Mouse (Mus musculus) urinary bladder, postnatal 10 days (tissue): ENCODE measurements around the gene Mthfr.
A peak's percentile ranks its signal among the peaks of the same experiment; 100 is the strongest.

Experiments used
- DNase-seq: peaks from one replicate; pipeline ENCODE4 v3.0.0; 2022; ENCODE audit warnings: low spot score

Gene Mthfr

GRCm38 (mm10) chr4:148038600-148039253 is at the start of gene Mthfr, which contains the start of gene Clcn6:
Mthfr (plus strand) TSS chr4:148039077.
Clcn6 (minus strand) TSS chr4:148038821.
- DNase-seq: peak; percentile 100

- no peak for DNase-seq
Observed at GRCm38 (mm10) chr4:147993571-147994095, 45.2 kb upstream of the Mthfr start.

- DNase-seq: no peak
Observed at GRCm38 (mm10) chr4:147995311-147995710, 43.6 kb upstream of the Mthfr start.

GRCm38 (mm10) chr4:148000202-148000772 is 38.6 kb upstream of the Mthfr start, which contains the start of gene Nppa:
Nppa (plus strand) TSS chr4:148000722.
- DNase-seq: no peak

DNA sequence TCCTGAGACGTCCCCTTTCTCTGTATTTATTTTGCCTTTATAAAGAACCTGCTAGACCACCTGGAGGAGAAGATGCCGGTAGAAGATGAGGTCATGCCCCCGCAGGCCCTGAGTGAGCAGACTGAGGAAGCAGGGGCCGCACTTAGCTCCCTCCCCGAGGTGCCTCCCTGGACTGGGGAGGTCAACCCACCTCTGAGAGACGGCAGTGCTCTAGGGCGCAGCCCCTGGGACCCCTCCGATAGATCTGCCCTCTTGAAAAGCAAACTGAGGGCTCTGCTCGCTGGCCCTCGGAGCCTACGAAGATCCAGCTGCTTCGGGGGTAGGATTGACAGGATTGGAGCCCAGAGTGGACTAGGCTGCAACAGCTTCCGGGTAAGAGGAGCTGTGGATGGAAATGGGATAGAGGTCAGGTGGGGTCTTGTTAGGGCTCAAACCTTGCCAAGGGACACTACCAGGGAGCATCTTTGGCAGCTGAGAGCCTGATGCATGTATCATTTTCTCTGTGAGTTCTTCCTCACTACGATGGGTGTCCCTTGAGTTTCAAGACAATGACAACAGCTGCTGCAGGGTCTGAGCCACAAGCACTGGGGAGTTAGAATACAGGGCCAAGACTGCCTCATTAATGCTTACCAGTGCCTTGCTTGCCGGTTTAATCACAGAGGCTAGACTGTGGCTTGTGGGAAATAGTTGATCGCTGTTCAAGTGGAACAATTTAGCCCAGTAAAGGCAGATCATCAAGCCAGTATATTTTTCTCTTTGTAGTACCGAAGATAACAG is 37.7 kb upstream of the Mthfr start:
- no peak for DNase-seq

- no peak for DNase-seq
Observed at GRCm38 (mm10) chr4:148001866-148002265, 37.0 kb upstream of the Mthfr start.

DNA sequence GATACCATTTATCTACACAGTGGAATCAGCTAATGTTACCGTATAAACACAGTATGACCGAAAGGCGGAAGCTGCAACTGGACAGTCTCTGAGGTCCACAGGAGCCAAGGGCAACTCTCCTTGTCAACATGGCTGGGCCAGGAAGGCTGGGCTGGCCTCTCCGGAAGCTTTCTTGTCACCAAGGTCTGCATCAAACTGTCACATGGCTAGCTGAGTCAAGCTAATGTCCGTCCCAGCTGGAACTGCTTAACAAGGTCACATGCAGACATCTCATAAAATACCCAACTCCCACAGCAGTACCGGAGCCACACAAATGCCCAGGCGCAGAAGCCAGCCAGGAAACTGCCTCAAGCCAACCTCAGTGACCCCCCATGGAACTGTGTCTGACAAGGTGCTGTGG is 34.5 kb upstream of the Mthfr start:
- DNase-seq: no peak

DNA sequence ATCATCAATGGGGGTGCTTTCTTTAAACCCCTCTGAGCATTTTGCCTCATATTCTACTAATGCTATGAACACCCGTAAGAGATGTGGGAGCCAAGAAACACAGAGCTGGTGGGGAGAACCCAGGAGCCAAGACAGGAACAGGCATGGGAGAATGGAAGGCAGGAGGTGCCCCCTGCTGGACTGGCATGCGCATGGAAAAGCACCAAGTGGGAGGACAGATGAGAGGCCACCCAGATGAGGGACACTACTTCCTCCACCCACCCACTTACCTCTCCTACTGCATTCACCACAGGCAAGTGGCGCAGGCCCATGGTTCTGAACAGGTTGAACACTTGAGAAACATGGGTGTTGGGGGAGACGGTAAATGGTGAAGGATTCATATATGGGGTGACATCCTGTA is 30.5 kb upstream of the Mthfr start:
- no peak for DNase-seq

GRCm38 (mm10) chr4:148009641-148010040 is 29.2 kb upstream of the Mthfr start:
- no peak for DNase-seq

DNA sequence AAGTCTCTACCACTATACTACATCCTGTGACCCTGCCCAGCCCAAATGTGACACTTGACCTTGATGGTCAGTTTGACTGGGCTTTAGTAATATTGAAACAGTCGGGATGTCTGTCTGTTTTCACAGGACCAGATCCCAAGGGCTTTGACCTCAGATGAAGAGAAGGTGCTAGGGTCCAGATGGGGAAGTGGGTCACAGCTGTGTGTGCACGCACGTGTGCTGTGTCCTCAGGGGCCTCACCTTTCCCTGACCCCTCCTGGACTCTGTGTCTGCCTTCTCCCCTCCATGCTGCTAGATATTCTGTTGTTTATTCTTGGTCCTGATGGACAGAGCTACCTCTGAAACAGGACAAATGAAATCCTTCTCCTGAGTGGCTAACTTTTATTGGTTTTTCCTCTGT is 27.5 kb upstream of the Mthfr start:
- no peak for DNase-seq

GRCm38 (mm10) chr4:148012216-148012615 is 26.7 kb upstream of the Mthfr start:
- no peak for DNase-seq

DNA sequence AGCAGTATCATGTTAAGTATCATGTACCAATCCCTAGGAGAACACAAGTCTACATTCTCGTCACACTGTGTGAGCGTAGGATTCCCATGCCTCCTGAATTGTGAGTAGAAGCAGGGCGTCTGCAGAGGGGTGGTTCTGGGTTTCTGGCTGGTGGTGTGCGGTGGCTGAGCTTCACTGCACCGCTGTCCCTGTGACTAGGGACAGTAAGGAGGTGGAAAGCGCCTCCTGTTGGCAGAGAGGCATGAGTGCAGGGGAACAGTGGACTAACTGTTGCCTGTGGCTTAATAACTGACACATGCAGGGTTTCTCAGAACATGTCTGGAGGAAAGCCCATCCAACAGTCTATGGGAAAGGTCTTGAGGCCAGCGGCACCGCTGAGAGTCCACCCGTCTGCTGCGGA is 23.5 kb upstream of the Mthfr start:
- DNase-seq: no peak

- DNase-seq: no peak
Observed at GRCm38 (mm10) chr4:148016981-148017380, 21.9 kb upstream of the Mthfr start.

- DNase-seq: no peak
Observed at GRCm38 (mm10) chr4:148018410-148018809, 20.5 kb upstream of the Mthfr start.

- DNase-seq: no peak
Observed at GRCm38 (mm10) chr4:148024003-148024402, 14.9 kb upstream of the Mthfr start.

- no peak for DNase-seq
Observed at GRCm38 (mm10) chr4:148029297-148029696, 9.6 kb upstream of the Mthfr start.

- no peak for DNase-seq
Observed at GRCm38 (mm10) chr4:148030506-148030905, 8.4 kb upstream of the Mthfr start.

DNA sequence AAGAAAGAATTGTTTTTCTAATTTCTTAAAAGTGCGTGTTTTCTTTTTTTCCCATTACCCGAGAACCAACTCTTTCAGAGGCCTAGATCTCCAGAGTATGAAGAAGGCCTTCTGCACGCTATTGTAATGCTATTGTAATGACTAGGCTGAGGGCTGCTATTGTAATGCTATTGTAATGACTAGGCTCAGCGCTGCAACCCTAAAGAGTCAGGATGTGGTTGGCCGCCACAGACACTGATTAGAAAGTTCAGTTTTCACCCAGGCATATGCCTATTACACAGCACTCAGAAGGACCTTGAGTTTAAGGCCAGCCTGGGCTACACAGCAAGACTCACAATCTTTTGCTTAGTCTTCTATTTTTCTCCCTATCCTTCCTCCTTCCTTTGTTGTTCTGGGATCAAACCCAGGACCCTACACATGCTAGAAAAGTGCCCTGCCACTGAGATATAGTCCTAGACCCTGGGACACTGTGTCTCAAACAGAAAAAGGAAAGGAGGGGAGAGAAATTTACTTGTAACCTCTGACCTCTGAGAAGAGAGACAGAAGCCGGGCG is 4.9 kb upstream of the Mthfr start:
- no peak for DNase-seq

DNA sequence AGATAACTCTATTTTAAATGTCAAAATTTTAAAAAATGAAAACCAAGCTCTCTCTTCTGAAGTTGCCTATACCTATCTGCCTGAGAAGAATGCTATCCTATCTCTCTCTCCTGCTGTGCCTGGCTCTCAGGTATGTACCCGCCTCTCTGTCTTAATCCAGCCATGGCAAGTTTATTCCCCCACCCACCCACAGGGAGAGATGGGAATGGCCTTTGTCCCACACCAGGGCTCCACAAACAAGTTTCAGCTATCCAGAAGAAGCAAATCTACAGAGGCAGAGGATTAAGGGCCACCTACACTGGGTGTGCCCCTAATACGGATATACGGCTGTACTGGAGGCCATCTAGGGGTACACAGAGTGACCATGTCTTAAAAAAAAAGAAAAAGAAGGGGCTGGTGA is 3.4 kb upstream of the Mthfr start:
- DNase-seq: no peak

DNA sequence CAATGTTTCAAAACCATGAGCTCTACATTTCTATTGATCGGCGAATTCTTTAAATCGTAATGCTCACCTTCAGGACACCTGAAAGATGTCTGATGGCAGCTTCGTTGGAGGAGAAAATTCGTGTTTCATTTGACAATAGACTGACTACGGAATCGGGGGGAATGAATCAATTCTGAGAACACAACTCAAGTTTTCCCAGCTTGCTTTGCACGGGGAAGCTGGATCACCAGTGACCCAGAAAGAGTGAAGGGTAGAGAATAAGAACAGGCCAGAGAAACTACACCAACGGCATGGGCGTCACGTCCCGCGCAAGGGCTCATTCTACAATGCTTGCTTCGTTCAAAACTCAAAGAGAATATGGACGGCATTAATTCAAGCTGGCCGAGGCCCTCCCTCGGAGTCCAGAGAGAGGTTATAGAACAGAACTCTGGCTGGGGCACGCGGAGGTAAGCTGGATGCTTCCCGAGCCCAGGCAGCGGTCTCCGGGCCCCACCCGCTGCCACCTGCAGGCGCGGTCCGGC is 738 bp upstream of the Mthfr start:
- DNase-seq: no peak

DNA sequence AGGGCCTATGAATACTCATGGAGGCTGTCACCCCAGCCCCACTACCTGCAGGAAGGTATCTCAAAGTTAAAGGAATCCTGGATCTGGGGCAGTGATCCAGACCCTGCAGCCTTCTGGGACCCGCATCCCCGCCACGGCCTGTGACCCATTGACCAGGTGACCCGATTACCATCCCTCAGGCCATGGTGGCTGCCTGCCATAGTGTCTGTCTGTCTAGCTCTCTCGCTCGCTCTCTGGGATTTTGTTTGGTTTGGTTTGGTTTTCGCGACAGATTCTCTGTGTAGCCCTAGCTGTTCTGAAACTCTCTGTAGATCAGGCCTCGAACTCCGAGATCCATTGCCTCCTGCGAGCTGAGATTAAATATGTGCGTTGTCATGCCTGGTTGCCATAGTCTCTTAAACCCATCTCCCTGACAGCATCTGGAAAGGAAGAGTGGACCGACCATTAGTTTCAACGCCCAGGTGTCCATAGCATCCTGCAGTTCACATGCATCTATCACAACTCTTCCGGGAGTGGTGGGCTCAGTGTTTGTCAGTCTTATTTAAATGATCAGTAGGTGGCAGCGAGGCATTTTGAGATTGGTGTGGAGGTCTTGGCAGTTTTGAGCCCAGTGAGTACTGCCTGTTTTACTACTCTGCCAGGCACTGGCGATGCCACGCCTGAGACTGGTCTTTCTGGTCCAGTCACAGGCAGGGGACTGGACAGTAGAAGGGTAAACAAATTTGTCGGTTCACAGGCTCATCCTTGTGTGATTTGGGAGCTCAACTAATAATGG is 564 bp downstream of the Mthfr start:
- no peak for DNase-seq
